Mouse (Mus musculus) liver, embryonic 13.5 days (tissue): Measurements from ENCODE around the gene Khnyn. TPM values are rescaled to one million over a fixed set of nuclear protein-coding genes. Genes with fewer than 3 reads are reported as not detected.
A peak's percentile ranks its signal among the peaks of the same experiment; 100 is the strongest.

Source experiments
- ATAC-seq: fragments of 200-750 bp; cut with Nextera tagmentation; 2 replicates; pipeline ENCODE4 v1.8.0; 2017; ENCODE audit warnings: low read depth, mild to moderate bottlenecking, moderate number of reproducible peaks, moderate library complexity
- DNase-seq: peaks from one replicate; pipeline ENCODE4 v3.0.0; 2022
- H3K27ac ChIP-seq: fragments of 300-500 bp; sonication (generic); 2 replicates; pipeline ENCODE4 v1.5.1; 2015; ENCODE audit warnings: moderate library complexity, mild to moderate bottlenecking, inconsistent platforms
- H3K27me3 ChIP-seq: fragments of 300-500 bp; sonication (generic); 2 replicates; pipeline ENCODE4 v1.6.1; 2015; ENCODE audit warnings: mild to moderate bottlenecking, inconsistent platforms
- H3K36me3 ChIP-seq: fragments of 300-500 bp; sonication (generic); 2 replicates; pipeline ENCODE4 v1.6.1; 2015; ENCODE audit warnings: mild to moderate bottlenecking, inconsistent platforms
- H3K4me1 ChIP-seq: fragments of 300-500 bp; sonication (generic); replicated peaks from 2 replicates; pipeline ENCODE4 v1.6.1; 2015; ENCODE audit warnings: inconsistent platforms
- H3K4me2 ChIP-seq: fragments of 300-500 bp; sonication (generic); 2 replicates; pipeline ENCODE4 v1.6.1; 2015; ENCODE audit warnings: inconsistent platforms, mild to moderate bottlenecking, moderate library complexity
- H3K4me3 ChIP-seq: fragments of 300-500 bp; sonication (generic); replicated peaks from 2 replicates; pipeline ENCODE4 v1.5.1; 2015; ENCODE audit warnings: mild to moderate bottlenecking, inconsistent platforms
- H3K9ac ChIP-seq: fragments of 300-500 bp; sonication (generic); 2 replicates; pipeline ENCODE4 v1.6.1; 2015; ENCODE audit warnings: mild to moderate bottlenecking, inconsistent platforms
- H3K9me3 ChIP-seq: fragments of 300-500 bp; sonication (generic); replicated peaks from 2 replicates; pipeline ENCODE4 v1.6.1; 2016; ENCODE audit warnings: inconsistent platforms
- WGBS: fragments of 180-500 bp; shearing (Covaris S2); methylation state at CpG from one replicate; pipeline ENCODE4 v1.1.7; 2015; ENCODE audit not compliant: insufficient replicate concordance; 5-methylcytosine and 5-hydroxymethylcytosine counted together
- polyA plus RNA-seq: library from polyadenylated mRNA; unstranded; fragments of >200 nt; fragmentation: Nextera tagmentation; extraction: Ambion mirVana; gene quantifications from 2 replicates; pipeline ENCODE4 v1.2.1, GENCODE M21; 2015

The Khnyn gene
- polyA plus RNA-seq, 1 experiment from 2014 or later: 6.8 TPM

DNA sequence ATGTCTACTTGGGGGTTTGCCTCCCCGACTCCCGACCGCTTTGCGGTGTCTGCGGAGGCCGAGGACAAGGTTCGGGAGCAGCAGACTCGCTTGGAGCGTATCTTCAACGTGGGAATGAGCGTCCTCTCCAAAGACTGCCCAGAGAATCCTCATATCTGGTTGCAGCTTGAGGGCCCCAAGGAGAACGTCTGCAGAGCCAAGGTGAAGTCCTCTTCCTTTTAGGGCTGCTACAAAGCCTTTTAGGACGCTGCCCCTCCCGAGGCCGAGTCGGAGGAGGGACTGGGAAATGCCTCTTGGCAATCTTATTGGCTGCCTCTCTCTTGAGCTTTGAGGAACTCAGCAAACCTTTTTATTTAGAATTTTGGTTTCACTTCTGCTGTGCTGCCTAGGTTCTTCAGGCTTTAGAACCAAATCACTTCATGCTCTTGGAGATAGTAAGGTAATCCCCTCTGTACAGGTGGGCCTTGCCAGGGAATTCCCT, 1.1 kb downstream of the Khnyn start:
- WGBS: 4% methylated on average over 16 of the region's 16 CpGs
- H3K9me3 ChIP-seq: no peaks in the 10 kb centered on the region

DNA sequence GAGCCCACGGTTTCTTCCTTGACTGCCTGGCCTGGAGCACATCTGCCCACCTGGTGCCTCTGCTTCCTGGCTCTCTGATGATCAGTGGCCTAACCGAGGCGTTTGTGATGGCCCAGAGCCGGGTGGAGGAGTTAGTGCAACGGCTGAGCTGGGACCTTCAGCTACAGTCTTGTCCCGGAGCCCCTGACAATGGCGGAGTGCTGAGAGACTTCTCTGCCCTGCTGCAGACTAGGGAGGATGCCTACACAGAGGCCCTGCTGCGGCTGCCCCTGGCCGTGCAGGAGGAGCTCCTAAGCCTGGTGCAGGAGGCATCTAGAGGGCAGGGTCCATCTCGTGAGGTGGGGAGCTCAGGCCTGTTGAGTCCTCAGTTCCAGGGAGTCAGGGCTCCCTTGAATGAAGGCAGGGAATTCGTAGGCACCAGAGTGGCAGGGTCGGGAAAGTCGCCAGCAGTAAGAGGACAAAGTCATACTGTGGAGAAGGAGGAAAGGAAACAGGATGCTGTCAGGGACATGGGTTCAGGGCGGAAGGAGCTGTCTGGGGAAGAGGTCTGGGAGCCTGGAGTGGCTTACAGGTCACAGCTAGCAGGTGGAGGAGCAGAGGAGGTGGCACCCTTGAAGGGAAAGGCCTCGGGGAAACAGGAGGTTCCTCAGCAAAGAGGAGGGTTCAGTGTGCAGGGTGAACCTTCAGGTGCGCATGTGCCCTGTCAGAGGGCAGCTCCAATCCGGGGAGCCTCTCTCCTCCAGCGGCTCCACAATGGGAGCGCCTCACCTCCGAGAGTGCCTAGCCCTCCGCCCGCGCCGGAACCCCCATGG, 2.0 kb downstream of the Khnyn start:
- peak overlapping the region; percentile 80 for H3K4me2 ChIP-seq
- H3K36me3 ChIP-seq: peaks cover 51% of the 10 kb centered on the region
- DNase-seq: no peak
- no peaks in the 10 kb centered on the region for H3K27me3 ChIP-seq
- H3K4me1 ChIP-seq: peaks cover 52% of the 10 kb centered on the region
- peak overlapping the region; percentile 89; the same call in 1 of the 2 replicates for H3K9ac ChIP-seq
- no peaks in the 10 kb centered on the region for H3K9me3 ChIP-seq
- H3K27ac ChIP-seq: peak overlapping the region; percentile 90
- 82% methylated on average over 24 of the region's 24 CpGs for WGBS
- peak overlapping the region; percentile 76 for H3K4me3 ChIP-seq
- no peak for ATAC-seq

More for the DNA sequence above, 1.1 kb downstream of the Khnyn start:
- peak overlapping the region; percentile 89 for H3K9ac ChIP-seq
- H3K4me2 ChIP-seq: peak overlapping the region; percentile 80
- H3K27me3 ChIP-seq: no peaks in the 10 kb centered on the region
- H3K36me3 ChIP-seq: peaks cover 44% of the 10 kb centered on the region
- peak overlapping the region; percentile 76 for H3K4me3 ChIP-seq
- ATAC-seq (no peak), DNase-seq (peak; percentile 43)
- H3K27ac ChIP-seq: peak overlapping the region; percentile 90
- peaks cover 59% of the 10 kb centered on the region for H3K4me1 ChIP-seq

DNA sequence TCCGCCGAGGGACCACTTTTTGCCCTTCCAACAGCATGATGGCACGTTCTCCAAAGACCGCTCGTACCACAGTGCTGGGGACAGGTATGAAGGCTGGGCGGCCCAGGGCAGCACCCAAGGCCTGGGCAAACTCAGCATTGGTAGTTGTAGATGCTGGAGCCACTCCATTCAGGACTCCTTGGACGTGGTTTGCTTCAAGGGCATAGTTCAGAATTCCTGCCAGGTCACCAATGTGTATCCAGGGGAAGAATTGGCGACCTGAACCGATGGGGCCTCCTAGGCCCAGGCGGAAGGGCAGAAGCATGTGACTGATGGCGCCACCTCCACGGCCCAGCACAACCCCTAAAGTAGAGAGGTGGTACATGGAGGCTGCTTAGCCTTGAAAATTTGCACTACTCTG, 12.9 kb downstream of the Khnyn start:
- Histone ChIP-seq H3K4me2 (no peak overlapping the region), H3K27me3 (peaks cover 3% of the 10 kb centered on the region; the same call in 1 of the 2 replicates), H3K4me1 (peaks cover 28% of the 10 kb centered on the region), H3K9ac (no peak overlapping the region), H3K27ac (no peak overlapping the region), H3K9me3 (no peaks in the 10 kb centered on the region), H3K4me3 (no peak overlapping the region), H3K36me3 (peaks cover 52% of the 10 kb centered on the region)
- DNase-seq (no peak), ATAC-seq (no peak)
- WGBS: 82% methylated on average over 12 of the region's 12 CpGs

DNA sequence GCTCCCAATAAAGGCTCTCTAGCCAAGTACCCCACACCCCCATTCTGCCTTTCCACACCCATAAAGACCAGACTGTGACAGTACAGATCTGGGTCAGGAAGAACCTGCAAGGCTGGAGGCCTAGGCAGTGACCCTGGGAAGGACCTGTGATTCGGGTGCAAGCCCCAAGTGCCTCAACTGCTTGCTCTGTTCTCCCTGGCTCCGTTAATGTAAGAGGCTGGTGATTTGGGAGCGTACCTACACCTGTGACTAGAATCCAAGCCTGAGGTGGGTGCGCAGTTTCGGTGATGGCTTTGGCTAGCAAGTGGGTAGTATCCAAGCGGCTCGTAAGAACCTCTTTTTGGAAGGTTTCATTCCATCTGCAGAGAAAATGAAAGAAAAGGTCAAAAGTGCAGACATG, 14.2 kb downstream of the Khnyn start:
- Histone ChIP-seq H3K27me3 (peaks cover 3% of the 10 kb centered on the region; the same call in 1 of the 2 replicates), H3K9ac (0 out of 2 replicates have a peak overlapping the region, but pooled peaks have one; percentile 67), H3K4me2 (peak overlapping the region; percentile 81; the same call in 1 of the 2 replicates), H3K27ac (no peak overlapping the region), H3K4me3 (no peak overlapping the region), H3K9me3 (no peaks in the 10 kb centered on the region), H3K36me3 (peaks cover 44% of the 10 kb centered on the region), H3K4me1 (peaks cover 28% of the 10 kb centered on the region)
- DNase-seq (no peak), ATAC-seq (no peak; the same call in 1 of the 2 replicates)
- 82% methylated on average over 7 of the region's 7 CpGs for WGBS

DNA sequence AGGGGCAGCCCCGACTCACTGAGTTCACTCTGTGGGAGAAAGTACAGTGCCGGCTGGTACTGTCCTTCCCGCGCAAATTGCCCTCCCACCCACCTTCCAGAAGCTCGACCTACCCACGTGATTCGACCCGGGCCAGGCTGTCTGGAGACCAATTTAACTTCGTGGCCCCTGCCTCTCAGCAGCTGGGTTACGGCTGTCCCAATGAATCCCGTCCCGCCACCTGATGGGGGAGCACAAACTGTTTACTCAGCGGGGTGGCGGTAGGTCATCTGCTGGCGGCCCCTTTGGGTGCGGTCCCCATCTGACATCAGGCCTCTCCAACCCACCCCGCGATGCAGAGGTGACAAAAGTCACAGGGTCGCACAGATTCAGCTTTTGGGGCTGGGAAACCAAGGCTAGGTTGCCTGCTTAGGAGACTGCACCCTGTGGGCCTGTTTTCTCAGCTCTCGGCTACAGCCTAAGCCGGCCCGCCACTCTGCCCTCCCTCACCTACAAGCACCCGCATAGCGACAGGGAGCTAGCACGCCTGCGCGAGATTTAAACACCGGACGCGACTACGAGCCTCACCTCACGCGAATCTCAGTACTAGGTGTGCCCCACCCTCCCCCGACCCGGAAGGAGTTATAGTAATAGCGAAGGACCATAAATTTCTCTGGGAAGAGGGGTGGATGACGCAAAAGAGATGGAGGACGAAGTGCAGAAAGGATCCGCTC, 15.1 kb downstream of the Khnyn start, which contains the start of gene Sdr39u1:
Gene Sdr39u1 (minus strand): TSS at position 593 of the 713 bp plus-strand sequence.
- WGBS: 3% methylated on average over 39 of the region's 39 CpGs
- peak; percentile 68 for ATAC-seq

DNA sequence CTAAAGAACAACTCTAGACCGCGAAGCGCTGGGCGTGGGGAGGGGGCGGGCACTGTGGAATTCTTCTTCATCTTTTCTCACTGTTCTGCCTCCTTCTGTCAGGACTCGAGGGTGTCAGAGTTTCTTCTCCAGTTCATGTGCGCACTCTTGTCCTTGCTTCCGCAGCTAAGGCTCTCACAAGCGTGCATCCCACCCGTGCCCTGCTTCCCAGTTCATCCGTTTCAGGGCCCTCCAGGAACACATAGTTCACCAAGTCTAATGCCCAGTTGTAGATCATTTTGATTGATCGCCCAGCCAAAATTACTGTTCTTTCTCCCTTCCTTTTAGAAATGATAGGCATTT, 15.6 kb downstream of the Khnyn start:
- no peaks in the 10 kb centered on the region for H3K9me3 ChIP-seq
- H3K4me3 ChIP-seq: peak overlapping the region; percentile 56
- peak overlapping the region; percentile 67; the same call in 1 of the 2 replicates for H3K9ac ChIP-seq
- peak overlapping the region; percentile 81 for H3K4me2 ChIP-seq
- H3K36me3 ChIP-seq: peaks cover 30% of the 10 kb centered on the region
- H3K27me3 ChIP-seq: peaks cover 3% of the 10 kb centered on the region; the same call in 1 of the 2 replicates
- DNase-seq (no peak), ATAC-seq (no peak)
- H3K27ac ChIP-seq: no peak overlapping the region
- WGBS: 9% methylated on average over 12 of the region's 12 CpGs
- peaks cover 28% of the 10 kb centered on the region for H3K4me1 ChIP-seq

More for the DNA sequence above, 15.1 kb downstream of the Khnyn start, which contains the start of gene Sdr39u1:
- Histone ChIP-seq H3K4me2 (peak within 1 kb of the TSS; percentile 81), H3K27me3 (peaks cover 3% of the 10 kb centered on the region; the same call in 1 of the 2 replicates), H3K9me3 (no peaks in the 10 kb centered on the region), H3K4me1 (peaks cover 28% of the 10 kb centered on the region), H3K4me3 (peak within 1 kb of the TSS; percentile 56), H3K27ac (0 out of 2 replicates have a peak within 1 kb of the TSS, but pooled peaks have one; percentile 29), H3K9ac (peak within 1 kb of the TSS; percentile 67), H3K36me3 (peaks cover 35% of the 10 kb centered on the region)
- DNase-seq: peak; percentile 50

DNA sequence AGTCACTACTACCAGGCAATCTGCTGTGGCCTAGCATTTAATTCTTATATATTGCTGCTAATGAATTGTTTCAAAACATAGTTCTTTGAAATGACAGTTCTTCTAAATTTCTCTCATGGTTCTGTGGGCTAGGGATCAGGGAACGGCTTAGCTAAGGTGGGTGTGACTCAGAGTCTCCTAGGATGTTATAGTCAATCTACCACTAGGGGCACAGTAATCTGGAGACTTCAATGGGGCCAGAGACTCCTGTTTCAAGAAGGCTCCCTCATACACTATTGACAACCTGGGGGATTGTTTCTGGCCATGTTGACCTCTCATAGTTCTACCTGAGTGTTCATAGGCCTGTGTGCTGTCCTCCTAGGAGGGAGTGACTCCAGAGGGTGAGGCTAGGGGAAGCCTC, 20.8 kb downstream of the Khnyn start:
- Histone ChIP-seq H3K36me3 (no peaks in the 10 kb centered on the region), H3K27ac (no peak overlapping the region), H3K4me3 (no peak overlapping the region), H3K27me3 (0 out of 2 replicates have a peak, but pooled peaks cover 3% of the 10 kb centered on the region), H3K4me2 (no peak overlapping the region), H3K4me1 (peaks cover 10% of the 10 kb centered on the region), H3K9ac (no peak overlapping the region), H3K9me3 (no peaks in the 10 kb centered on the region)
- WGBS: 17% methylated on average over 1 of the region's 1 CpGs
- ATAC-seq: no peak
- no peak for DNase-seq

GRCm38 (mm10) chr14:55913406-55913805, 28.7 kb downstream of the Khnyn start:
- H3K27ac ChIP-seq: no peak overlapping the region
- H3K4me3 ChIP-seq: no peak overlapping the region
- H3K27me3 ChIP-seq: no peaks in the 10 kb centered on the region
- H3K9me3 ChIP-seq: no peaks in the 10 kb centered on the region
- ATAC-seq (no peak), DNase-seq (no peak)
- H3K36me3 ChIP-seq: no peaks in the 10 kb centered on the region
- no peak overlapping the region for H3K4me2 ChIP-seq
- 19% methylated on average over 4 of the region's 4 CpGs for WGBS
- no peaks in the 10 kb centered on the region for H3K4me1 ChIP-seq
- no peak overlapping the region for H3K9ac ChIP-seq

DNA sequence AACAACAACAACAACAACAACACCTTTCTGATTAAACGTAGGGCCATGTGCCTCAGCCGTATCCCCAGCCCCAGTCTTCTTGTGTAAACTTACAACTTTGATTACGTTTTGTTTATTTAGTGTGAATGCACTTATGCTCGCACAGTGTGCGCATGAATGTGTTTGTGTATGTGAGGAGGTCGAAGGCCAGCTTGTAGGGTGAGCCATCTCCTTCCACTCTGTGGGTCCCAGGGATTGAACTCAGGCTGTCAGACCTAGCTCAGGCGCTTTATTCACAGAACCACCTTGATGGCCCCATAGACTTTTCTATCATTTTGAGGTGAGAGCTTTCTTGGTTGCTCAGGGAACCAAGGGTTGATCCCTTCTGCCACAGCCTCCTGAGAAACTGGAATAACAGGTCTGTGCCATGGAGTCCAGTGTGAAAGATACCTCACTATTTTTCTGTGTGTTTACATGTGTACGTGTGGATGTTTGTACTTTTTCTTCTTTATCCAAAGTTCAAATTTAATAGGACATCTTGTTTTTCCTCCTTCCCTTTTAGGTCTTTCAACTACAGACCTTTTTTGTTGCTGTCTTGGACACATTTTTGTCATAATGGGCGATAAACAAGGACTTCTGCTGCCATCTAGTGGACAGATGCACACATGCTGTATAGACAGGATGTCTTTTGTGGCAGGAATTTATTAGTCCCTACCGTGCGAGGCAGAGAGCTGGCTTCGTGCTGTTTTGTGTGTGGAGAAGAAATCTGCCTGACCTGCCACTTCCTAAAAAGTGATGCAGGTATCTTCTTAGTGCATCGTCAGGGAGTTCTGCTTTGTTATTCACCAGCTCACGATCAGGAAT, 33.7 kb downstream of the Khnyn start:
- WGBS: 32% methylated on average over 14 of the region's 14 CpGs
- DNase-seq (peak; percentile 59), ATAC-seq (no peak)
- H3K27ac ChIP-seq: no peak overlapping the region
- H3K36me3 ChIP-seq: no peaks in the 10 kb centered on the region
- H3K27me3 ChIP-seq: no peaks in the 10 kb centered on the region
- H3K4me3 ChIP-seq: no peak overlapping the region
- H3K4me1 ChIP-seq: peaks cover 24% of the 10 kb centered on the region
- no peak overlapping the region for H3K9ac ChIP-seq
- no peaks in the 10 kb centered on the region for H3K9me3 ChIP-seq
- no peak overlapping the region for H3K4me2 ChIP-seq

GRCm38 (mm10) chr14:55922475-55923232, 37.9 kb downstream of the Khnyn start:
- H3K27ac ChIP-seq: peak overlapping the region; percentile 76
- H3K36me3 ChIP-seq: no peaks in the 10 kb centered on the region
- H3K27me3 ChIP-seq: no peaks in the 10 kb centered on the region
- DNase-seq (peak; percentile 56), ATAC-seq (peak; percentile 85)
- H3K9ac ChIP-seq: 0 out of 2 replicates have a peak overlapping the region, but pooled peaks have one; percentile 33
- no peaks in the 10 kb centered on the region for H3K9me3 ChIP-seq
- H3K4me2 ChIP-seq: peak overlapping the region; percentile 42
- WGBS: 8% methylated on average over 7 of the region's 7 CpGs
- H3K4me1 ChIP-seq: peaks cover 46% of the 10 kb centered on the region
- H3K4me3 ChIP-seq: peak overlapping the region; percentile 0
